Mouse (Mus musculus) testis, postnatal 14 days (tissue): ENCODE data around the gene Cym.

Source experiments
- DNase-seq: peaks from one replicate; pipeline ENCODE4 v3.0.0; 2021; ENCODE audit warnings: low spot score

Gene Cym

GRCm38 (mm10) chr3:107221608-107222007 is at the start of gene Cym:
Gene Cym, minus strand, starts transcription at chr3:107221732.
- no peak for DNase-seq

DNA sequence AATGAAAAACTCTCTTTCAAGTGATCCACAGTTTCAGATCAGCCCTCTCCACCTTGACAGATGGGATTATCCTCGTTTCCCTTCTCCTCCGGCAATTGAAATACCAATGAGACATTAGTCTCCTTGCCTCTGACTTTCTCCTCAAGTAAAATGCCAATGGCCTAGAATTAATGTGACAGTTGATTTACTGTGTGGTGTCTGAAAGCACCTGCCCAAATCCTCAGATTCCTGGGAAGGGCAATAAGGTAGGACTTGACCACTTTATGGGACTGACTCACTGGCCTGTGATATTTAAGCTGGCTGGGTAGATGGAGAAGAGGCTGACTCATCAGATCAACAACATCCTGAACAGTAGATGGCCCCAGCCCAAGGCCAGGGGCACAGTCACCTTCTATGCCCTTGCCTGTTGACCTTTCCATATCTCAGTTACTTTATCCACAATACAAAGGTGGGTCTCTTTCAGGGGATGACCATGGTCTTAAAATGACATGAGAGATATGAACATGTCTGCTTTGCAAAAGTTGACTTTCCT is 45.3 kb upstream of the Cym start:
- DNase-seq, result no peak

- peak; percentile 66 for DNase-seq
These were observed 40.3 kb upstream of the Cym start for GRCm38 (mm10) chr3:107261851-107262165.

GRCm38 (mm10) chr3:107260956-107261850 is 39.7 kb upstream of the Cym start:
- no peak for DNase-seq

GRCm38 (mm10) chr3:107257924-107258323 is 36.4 kb upstream of the Cym start:
- no peak for DNase-seq

DNA sequence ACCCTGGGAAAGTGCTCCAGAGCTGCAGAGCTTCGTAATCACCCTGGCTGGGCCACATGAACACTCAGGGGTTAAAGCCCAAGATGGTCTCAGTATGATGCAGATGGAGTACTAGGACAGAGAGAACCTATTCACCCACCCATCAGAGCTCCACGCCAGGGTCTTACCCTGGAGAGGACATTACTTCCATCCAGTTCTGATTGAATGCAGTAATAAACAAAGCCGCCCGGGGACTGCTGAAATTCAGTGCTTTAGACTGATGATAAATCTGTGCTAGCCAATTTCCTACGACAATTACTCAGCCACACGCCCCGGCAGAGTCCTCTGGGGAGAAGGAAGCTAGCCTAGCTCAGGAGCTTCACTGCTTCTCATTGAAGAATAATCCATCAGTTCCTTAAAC is 35.2 kb upstream of the Cym start:
- no peak for DNase-seq

DNA sequence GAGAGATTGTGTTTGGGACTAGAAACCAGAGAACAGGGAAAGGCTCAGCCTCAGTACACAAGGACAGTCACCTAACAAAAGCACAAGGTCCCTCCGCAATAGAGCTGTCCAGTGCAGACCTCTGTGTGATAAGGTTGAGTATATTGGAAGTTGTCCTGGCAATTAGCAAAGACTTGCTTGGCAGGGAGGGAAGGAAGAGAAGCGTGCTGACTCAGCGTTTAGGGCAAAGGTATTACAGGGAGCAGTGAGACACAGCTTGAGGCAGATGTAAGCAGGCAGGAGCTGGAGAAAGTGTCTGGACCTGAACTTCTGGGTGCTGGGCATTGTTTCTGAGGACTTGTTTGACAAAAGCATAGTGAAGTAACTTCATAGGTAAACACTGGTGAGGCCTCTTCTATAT is 34.5 kb upstream of the Cym start:
- no peak for DNase-seq

- no peak for DNase-seq
These were observed 32.4 kb upstream of the Cym start for GRCm38 (mm10) chr3:107253925-107254324.

- DNase-seq, result no peak
These were observed 30.5 kb upstream of the Cym start for GRCm38 (mm10) chr3:107252035-107252434.

- no peak for DNase-seq
These were observed 28.8 kb upstream of the Cym start for GRCm38 (mm10) chr3:107250320-107250719.

GRCm38 (mm10) chr3:107249042-107249441 is 27.5 kb upstream of the Cym start:
- no peak for DNase-seq

GRCm38 (mm10) chr3:107246876-107247275 is 25.3 kb upstream of the Cym start:
- DNase-seq, result no peak

DNA sequence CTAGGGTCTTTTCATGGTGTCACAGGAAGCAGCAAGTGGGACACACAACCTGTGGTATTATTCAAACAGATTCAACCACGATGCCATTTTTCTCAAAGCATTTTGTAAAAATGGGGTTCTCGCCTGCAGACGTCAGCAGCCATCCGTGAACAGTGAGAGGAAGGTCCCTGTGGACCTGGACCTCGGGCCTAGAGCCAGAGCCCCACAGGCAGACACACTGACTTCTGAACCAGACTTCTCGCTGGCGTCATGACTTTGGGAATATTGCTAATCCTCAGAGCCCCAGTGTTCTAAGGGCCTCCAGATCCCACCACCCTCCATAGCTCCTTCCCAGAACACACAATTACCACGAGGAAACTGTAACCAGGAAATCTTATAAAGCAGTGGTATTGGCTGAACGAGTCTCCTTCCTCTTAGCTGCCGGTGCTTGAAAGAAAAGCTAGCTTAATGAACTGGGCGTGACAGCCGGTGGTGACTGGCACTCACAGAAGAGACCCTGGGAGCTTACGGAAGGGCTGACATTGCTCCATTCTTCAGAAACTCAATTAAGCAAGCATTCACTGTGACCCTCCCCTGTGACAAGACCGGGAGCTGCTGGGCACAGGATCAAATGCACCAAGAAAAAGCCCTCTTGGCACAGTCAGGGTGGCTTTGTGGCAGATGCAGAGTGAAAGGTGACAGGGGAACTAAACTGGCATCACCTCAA is 20.0 kb upstream of the Cym start:
- no peak for DNase-seq

GRCm38 (mm10) chr3:107239607-107240006 is 18.1 kb upstream of the Cym start, which contains the start of gene Prok1:
Gene Prok1, minus strand, starts transcription at chr3:107239707.
- no peak for DNase-seq

- DNase-seq, result no peak
These were observed 17.0 kb upstream of the Cym start for GRCm38 (mm10) chr3:107238471-107238980.

- DNase-seq, result no peak
These were observed 16.5 kb upstream of the Cym start for GRCm38 (mm10) chr3:107238051-107238450.

GRCm38 (mm10) chr3:107233945-107234344 is 12.4 kb upstream of the Cym start:
- no peak for DNase-seq

GRCm38 (mm10) chr3:107233351-107233813 is 11.8 kb upstream of the Cym start:
- DNase-seq, result peak; percentile 58

GRCm38 (mm10) chr3:107231202-107231601 is 9.7 kb upstream of the Cym start:
- no peak for DNase-seq

- no peak for DNase-seq
These were observed 9.0 kb upstream of the Cym start, which contains the start of gene A630076J17Rik for GRCm38 (mm10) chr3:107230527-107230926. Gene A630076J17Rik, plus strand, starts transcription at chr3:107230614.

DNA sequence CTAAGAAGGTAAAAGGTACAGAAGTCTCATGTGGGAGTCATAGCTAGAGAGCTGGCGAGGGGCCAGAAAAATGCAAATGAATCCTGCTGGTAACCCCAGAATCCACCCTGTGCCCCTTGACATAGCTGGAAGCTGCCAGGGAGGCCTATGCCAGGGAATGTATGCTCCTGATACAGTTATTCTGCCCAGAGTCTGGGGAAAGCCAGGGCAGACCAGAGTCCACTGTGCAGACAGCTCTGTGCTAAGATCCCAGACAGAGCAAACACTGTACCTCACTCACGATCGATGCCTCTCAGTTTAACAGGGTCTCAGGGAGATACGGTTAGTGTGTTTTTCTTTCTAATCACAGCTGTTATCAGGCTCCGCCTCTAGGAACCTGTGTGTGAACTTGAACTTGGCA is 8.3 kb upstream of the Cym start:
- no peak for DNase-seq

- DNase-seq, result no peak
These were observed 7.7 kb upstream of the Cym start for GRCm38 (mm10) chr3:107229221-107229620.

GRCm38 (mm10) chr3:107225820-107226219 is 4.3 kb upstream of the Cym start:
- no peak for DNase-seq
